Mouse (Mus musculus): Measurements from ENCODE around the gene Clec16a.

Clec16a gene

DNA sequence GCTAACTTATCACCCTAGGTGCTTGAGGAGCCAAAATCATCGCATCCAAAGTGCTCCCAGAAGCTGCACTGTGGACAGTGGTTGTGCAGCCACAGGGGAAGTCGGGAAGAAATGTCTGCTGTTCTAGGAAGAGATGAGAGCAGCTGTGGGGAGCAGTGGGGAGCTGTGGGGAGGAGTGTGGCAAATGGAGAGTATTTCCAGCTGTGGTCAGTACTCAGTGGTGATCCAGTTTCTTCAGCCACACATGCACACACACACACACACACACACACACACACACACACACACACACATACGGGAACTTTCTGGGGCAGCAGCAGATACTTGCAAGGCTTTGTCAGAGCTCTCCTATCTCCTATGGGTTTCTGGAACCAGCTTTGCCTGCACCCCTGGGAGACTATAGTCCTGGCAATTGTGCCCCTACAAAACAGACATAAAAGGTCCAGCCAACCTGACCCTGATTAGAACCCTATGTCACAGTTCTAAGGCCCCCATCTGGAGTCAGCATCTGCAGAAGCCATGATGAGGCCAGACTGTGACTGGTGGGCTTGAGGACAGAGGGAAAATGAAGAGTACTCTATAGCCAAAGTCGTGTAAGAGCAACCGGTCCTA lies 217.5 kb downstream of the Clec16a start:
- DNase-seq (ENCODE audit: low spot score in 2 of 2), result no peak

DNA sequence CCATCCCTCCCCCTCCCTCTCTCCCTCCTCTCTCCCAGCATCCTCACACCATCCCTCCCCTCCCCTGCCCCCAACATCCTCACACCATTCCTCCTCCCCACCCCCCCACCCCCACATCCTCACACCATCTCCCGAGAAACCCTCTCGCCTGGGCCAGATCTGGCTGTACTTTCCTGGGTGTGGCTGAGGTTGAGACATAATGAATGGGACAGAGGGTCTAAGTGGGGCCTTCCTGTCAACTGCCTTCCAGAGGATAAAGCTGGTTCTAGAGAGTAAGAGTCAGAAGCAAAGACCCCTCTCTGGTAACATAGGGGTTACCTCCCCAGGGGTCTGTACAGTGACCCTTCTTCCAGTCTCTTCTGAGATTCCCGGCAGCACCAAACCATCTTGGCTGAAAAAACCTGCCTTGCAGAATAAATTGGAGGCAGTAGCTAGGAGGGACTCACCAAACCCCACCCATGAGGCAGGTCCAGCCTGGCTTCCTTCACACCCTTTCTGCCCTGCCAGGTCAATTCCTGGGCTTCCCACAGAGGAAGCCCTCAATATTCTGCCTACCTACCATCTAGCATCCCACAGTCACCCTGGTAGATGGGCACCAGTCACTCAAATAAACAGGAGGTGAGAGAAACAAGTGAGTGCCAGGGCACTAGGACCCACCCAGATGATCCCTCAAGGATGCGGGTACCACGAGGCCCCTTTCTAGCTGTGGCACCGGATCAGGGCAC lies 218.6 kb downstream of the Clec16a start:
- no peak for DNase-seq (ENCODE audit: low spot score in 2 of 2)

DNA sequence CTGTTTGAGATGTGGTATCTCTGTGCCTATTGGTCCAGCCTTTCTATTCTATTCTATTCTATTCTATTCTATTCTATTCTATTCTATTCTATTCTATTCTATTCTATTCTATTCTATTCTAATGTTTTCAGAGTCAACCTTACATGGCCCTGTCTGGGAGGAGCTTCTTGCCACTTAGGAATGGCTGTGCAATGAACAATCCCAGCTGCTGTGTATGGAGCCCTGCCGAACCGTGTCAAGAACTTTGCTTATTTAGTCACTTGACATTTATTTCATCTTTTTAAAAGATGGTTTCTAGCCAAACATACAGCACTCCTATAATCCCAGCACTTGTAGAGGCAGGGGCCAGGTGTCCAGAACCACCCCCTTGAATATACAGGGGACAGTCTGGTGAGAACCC lies 219.2 kb downstream of the Clec16a start:
- no peak for DNase-seq (ENCODE audit: low spot score in 2 of 2)

DNA sequence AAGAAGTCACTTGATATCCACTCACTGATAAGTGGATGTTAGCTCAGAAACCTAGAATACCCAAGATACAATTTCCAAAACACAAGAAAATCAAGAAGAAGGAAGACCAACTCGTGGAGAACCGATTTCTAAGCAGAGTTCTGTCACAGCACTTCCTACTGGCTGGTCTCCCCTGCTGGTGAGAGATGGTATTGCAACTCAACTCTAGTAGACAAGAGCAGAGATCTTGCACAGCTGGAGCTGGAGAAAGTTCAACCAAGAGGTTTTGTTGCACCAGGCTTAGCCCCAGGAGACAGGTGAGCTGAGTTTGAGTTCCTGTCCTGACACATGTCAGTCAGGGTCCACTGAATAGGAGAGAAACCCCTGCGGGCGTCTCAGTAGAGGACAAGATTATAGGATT lies 222.0 kb downstream of the Clec16a start:
- DNase-seq (ENCODE audit: low spot score in 2 of 2), result peak; percentile 64 to 85

- peak in 1 of 2 experiments; percentile 23 for DNase-seq (ENCODE audit: low spot score in 2 of 2)
Measured at GRCm38 (mm10) chr16:10768821-10769220, 223.7 kb downstream of the Clec16a start.

DNA sequence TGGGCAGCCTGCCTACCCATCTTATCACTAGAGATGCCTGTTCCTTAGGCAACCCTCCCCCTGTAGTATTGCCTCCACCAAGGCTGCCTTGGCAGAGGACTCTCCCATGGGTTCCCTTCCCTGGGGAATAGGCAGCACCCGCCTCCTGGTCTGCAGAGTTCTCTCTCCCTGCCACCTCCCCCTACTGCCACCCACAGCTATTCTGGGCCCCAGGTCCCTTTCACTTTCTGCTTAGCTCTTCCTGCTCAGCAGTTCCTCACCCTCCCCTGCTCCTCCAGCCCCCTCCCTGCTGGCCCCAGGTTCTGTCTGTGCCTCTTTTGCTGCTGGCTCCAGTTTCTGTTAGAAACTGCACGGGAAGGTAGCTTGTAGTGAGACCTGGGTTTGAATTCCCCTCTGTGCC lies 224.5 kb downstream of the Clec16a start:
- peak in 1 of 2 experiments; percentile 55 for DNase-seq (ENCODE audit: low spot score in 2 of 2)

- no peak for DNase-seq (ENCODE audit: low spot score in 2 of 2)
Measured at GRCm38 (mm10) chr16:10770531-10771325, 225.6 kb downstream of the Clec16a start.

- DNase-seq (ENCODE audit: low spot score in 2 of 2), result peak in 1 of 2 experiments; percentile 50
Measured at GRCm38 (mm10) chr16:10771769-10772510, 226.8 kb downstream of the Clec16a start.

DNA sequence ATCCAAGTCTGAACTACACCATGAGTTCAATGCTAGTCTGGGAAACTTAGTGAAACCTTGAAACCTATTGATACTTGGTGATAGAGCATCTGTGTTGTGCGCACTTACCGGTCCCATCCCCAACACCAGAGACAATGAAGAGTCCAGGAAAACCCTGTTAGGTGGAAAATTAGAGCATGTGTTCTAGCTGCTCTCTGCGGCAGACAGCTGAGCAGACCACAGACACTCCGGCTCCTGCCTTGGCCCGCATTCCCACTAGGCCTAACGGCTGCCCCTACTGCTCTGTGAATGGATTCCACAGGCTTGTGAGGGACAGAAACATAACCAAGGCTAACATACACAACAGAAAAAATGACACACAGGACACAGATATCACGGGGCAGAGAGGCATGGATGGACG lies 228.4 kb downstream of the Clec16a start:
- no peak for DNase-seq (ENCODE audit: low spot score in 2 of 2)

- no peak for DNase-seq (ENCODE audit: low spot score in 2 of 2)
Measured at GRCm38 (mm10) chr16:10774726-10775125, 229.6 kb downstream of the Clec16a start.

GRCm38 (mm10) chr16:10776322-10776721 lies 231.2 kb downstream of the Clec16a start:
- DNase-seq (ENCODE audit: low spot score in 2 of 2), result no peak

GRCm38 (mm10) chr16:10777579-10778160 lies 232.5 kb downstream of the Clec16a start:
- DNase-seq (ENCODE audit: low spot score in 2 of 2), result no peak

- DNase-seq (ENCODE audit: low spot score in 2 of 2), result no peak
Measured at GRCm38 (mm10) chr16:10780631-10781120, 235.5 kb downstream of the Clec16a start.

- DNase-seq (ENCODE audit: low spot score in 2 of 2), result no peak
Measured at GRCm38 (mm10) chr16:10781862-10782371, 236.8 kb downstream of the Clec16a start.

DNA sequence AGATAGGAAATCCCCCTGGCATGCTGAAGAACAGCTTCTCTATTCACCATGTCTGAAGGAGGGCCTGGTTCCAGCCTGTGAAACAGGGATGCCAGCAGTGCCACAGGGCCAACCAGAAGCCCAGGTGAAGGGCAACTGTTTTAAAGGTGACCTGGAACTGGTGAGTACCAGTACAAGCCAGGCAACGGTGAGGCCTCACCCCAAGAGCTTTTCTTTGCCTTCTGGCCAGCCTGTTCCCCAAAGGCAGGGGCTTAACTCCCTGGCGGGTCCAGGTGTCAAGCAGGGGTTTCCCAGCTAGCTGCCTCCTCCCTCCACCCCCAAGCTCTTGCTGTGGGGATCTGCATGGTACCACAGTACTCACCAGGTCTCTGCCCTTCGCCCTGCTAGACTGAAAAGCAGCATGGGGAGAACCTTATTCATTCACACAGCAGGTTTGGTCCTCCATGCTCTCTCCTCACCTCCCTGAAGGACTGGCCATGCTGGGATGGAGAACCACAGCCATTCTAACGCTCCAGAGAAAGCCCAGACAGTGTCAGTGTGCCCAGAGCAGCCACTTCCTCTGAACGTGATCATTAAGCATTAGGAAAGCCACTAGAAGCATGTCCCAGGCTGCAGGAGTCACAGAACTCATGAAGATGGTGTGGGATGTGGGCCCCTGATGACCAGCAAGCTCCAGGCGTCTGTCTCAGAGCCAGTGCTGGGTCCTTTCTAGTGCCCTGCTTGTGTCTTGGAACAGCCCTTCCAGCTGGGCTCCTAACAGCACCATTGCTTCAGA lies 237.4 kb downstream of the Clec16a start:
- no peak for DNase-seq (ENCODE audit: low spot score in 2 of 2)

DNA sequence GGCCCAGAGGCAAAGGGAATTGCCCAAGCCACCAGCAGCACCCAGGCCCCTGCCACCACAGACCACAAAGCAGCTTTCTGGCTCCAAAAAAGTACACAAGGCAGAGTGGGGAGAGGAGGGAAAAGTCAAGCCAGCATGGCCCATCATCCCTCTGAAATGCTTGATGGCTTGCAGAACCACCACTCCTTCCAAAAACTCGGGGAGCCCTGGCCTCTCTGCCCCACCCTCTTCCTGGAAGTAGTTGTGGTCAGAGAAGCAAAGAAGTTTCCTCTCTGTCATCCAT lies 238.0 kb downstream of the Clec16a start:
- DNase-seq (ENCODE audit: low spot score in 2 of 2), result no peak

DNA sequence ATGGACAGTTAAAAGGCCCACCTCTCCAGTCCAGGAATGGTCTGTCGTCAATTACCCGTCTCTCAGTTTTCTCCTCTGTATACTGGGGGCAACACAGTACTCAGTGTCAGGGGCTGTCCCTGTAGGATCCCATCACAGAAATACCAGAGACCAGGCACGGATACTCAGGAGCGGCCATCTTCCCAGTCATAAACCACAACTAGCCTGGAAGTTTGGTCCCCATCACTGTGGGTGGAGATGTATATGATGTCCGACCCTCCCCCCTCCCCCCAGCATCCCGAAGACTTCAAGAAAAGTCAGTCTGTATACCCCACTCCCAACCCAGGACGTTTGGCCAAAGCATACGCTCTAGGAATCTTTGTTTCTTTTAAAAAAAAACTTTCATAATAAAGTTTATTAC lies 238.3 kb downstream of the Clec16a start:
- DNase-seq (ENCODE audit: low spot score in 2 of 2), result no peak

DNA sequence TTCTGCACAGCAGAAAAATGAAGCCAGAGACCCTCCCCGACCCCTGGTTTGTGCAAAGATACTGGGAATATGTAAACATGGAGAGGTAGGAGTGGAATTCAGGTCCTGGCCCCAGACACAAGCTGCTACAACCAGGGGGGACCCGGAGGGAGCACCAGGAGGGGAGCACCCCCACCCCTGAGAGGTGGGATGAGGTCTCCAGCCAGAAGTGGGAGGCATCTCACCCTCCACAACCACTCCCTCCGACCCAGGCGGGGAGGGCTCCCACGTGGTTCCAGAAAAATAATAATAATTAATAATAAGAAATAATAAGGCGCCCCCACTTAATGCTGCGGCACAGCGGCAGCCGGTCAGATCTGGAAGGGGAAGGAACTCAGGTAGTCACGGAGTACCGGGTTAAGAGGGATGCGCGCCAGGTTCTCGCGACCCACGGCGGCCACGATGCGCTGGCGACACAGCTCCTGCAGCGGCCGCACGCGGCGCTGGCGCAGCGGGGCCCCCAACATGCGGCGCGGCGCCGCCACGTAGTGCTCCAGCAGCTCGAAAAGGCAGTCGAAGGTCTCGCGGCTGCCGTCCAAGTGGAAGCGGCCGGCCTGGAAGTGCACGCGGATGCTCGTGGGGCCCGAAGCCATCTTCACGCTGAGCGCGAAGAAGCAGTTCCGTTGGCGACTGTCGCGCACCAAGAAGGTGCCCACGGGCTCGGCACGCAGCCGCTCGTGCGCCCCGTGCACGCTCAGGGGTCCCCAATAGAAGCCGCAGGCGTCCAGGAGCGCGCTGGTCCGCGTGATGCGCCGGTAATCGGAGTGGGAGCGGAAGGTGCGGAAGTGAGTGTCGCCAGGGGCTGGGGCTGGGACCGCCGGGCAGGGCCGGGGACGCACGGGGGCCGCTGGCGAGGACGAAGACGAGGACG lies 239.0 kb downstream of the Clec16a start:
- peak in 1 of 2 experiments; percentile 51 for DNase-seq (ENCODE audit: low spot score in 2 of 2)

DNA sequence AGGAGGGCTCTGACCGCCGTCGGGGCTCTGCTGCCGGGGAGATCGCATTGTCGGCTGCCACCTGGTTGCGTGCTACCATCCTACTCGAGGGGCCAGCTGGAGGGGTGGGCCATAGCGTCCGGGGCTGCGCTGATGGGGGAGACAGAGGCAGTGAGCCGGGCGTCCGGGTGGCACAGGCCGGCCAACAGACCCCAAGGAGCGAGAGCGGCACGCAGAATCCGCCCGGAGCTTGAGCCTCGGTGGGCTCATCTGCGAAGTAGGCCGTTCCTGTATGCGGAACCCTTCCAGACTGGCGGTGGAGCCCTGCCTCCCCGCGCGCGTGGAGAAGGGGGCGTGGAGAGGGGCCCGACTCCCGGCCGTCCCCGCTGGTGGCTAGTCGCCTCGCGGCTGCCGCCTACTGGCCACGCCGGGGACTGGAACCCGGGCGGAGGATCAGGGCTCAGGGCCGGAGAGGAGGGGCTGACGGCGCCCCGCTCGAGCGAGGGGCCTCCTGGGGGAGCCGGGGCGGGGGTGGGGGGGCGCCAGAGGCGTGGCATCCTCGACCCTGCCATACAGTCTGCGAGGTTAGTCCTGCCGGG lies 239.7 kb downstream of the Clec16a start:
- DNase-seq (ENCODE audit: low spot score in 2 of 2), result peak; percentile 89 to 91
